Mouse (Mus musculus): Measurements from ENCODE around the gene Plscr3. TPM values are rescaled to one million over a fixed set of nuclear protein-coding genes. Genes with fewer than 3 reads are reported as not detected.

The Plscr3 gene
- polyA plus RNA-seq, 1 experiment from 2014 or later: 72.1 TPM

GRCm38 (mm10) chr11:69803786-69804651 lies 42.2 kb upstream of the Plscr3 start:
- Histone ChIP-seq H3K4me3 (ENCODE audit: low read length) (peak overlapping the region; percentile 74), H3K9me3 (replicated peaks; ENCODE audit: control insufficient read depth, low read length) (peaks cover 5% of the 10 kb centered on the region; the same call in 1 of the 2 replicates), H3K4me2 (ENCODE audit: low read depth, low read length) (peak overlapping the region; percentile 99), H3K4me1 (ENCODE audit: control insufficient read depth, insufficient read depth, low read length) (peaks cover 50% of the 10 kb centered on the region), H3K27ac (ENCODE audit: low read length) (0 out of 2 replicates have a peak overlapping the region, but pooled peaks have one; percentile 37), H3K36me3 (ENCODE audit: control insufficient read depth, insufficient read depth) (no peaks in the 10 kb centered on the region), H3K27me3 (ENCODE audit: control insufficient read depth, insufficient read depth, low read length) (peaks cover 14% of the 10 kb centered on the region), H3K9ac (ENCODE audit: low read length) (peak overlapping the region; percentile 80)
- ATAC-seq (replicated peaks; ENCODE audit: extremely low read depth, insufficient read depth, low FRiP score): peak; percentile 71
- 2% methylated on average over 60 of the region's 60 CpGs for WGBS

DNA sequence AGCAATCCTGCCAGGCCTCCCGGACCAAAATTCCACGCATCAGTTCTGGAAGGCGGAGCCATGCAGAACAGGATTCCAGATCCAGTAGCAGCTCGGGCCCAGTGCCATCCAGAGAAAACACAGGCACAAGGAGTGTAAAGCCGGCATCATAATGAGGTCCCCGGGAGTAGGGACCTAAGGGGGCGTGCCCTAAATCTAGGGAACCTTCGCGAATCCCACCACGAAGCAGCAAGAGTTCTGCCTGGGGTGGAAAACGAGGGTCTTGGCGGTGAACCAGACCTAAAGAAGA lies 41.6 kb upstream of the Plscr3 start:
- H3K27me3 ChIP-seq (ENCODE audit: control insufficient read depth, insufficient read depth, low read length): peaks cover 14% of the 10 kb centered on the region
- WGBS: 12% methylated on average over 12 of the region's 12 CpGs

DNA sequence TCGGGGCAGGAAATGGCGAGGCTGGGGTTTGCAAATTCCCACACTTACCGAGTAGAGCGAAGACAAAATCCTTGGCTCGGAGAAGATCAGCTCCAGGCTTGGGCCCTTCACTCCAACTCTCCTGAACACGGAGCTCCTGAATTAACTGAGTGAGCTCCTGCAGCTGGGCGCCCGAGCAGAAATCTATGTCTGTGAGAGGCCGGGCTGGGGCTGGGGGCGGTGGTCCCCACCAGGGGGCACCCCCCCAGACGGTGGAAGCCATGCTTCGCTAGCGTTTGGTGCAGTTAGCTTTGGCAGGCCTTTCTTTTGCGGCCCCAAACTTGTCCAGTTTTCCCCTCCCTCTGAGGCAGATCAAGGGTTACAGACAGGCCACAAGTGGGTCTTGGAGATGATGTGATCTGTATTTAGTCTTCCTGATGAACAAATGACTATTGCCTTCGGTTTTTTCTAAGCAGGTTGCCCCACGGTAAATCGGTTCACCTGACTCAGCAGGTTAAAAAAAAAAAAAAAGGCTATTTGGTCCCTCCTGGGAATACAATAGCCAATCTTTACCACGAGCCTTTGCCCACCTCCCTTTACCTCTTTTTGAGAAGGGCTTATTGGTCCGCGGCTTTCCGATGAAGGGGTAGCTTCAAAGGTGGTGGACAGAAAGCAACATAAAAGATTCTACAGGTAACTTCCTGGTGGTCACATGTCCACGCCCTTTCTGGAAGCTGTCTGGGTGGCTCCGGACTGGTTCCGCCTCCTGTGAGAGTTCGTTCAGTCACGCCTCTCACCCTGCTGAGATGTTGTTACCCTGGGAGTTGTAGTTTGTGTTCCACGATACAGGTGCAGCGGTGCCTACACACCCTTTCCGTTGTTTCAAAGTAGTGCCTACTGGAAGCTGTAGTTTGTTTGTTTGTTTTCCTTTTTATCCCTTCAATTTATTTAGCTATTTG lies 40.9 kb upstream of the Plscr3 start, which contains the start of gene Tmem102:
TSS of gene Tmem102 (minus strand) at position 653 of the 938 bp plus-strand sequence.
- Histone ChIP-seq H3K4me3 (ENCODE audit: low read length) (peak within 1 kb of the TSS; percentile 74), H3K4me1 (ENCODE audit: control insufficient read depth, insufficient read depth, low read length) (peaks cover 38% of the 10 kb centered on the region), H3K9ac (ENCODE audit: low read length) (peak within 1 kb of the TSS; percentile 18; the same call in 1 of the 2 replicates), H3K36me3 (ENCODE audit: control insufficient read depth, insufficient read depth) (no peaks in the 10 kb centered on the region), H3K27me3 (ENCODE audit: control insufficient read depth, insufficient read depth, low read length) (peaks cover 13% of the 10 kb centered on the region), H3K4me2 (ENCODE audit: low read depth, low read length) (peak within 1 kb of the TSS; percentile 99), H3K27ac (ENCODE audit: low read length) (no peak within 1 kb of the TSS), H3K9me3 (replicated peaks; ENCODE audit: control insufficient read depth, low read length) (peaks cover 5% of the 10 kb centered on the region; the same call in 1 of the 2 replicates)
- 14% methylated on average over 29 of the region's 29 CpGs for WGBS
- ATAC-seq (replicated peaks; ENCODE audit: extremely low read depth, insufficient read depth, low FRiP score): no peak

More for the DNA sequence above, 41.6 kb upstream of the Plscr3 start:
- Histone ChIP-seq H3K36me3 (ENCODE audit: control insufficient read depth, insufficient read depth) (no peaks in the 10 kb centered on the region), H3K9me3 (replicated peaks; ENCODE audit: control insufficient read depth, low read length) (peaks cover 5% of the 10 kb centered on the region; the same call in 1 of the 2 replicates), H3K4me1 (ENCODE audit: control insufficient read depth, insufficient read depth, low read length) (peaks cover 44% of the 10 kb centered on the region), H3K9ac (ENCODE audit: low read length) (no peak overlapping the region; the same call in 1 of the 2 replicates), H3K27ac (ENCODE audit: low read length) (no peak overlapping the region), H3K4me3 (ENCODE audit: low read length) (peak overlapping the region; percentile 74), H3K4me2 (ENCODE audit: low read depth, low read length) (peak overlapping the region; percentile 99)
- ATAC-seq (replicated peaks; ENCODE audit: extremely low read depth, insufficient read depth, low FRiP score): no peak

DNA sequence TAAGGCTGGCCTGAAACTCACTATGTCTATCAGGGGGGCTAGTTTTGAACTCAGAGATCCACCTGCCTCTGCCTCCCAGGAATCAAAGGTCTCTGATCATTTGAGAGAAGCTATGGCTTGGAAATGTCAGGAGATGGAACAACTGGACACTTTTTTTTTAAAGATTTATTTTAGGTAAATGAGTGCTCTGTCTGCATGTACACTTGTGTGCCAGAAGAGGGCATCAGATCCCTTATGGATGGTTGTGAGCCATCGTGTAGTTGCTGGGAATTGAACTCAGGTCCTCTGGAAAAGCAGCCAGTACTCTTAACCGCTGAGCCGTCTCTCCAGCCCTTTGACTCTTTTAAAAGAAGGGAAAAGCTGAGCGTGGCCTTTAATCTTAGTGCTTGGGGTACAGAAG lies 39.8 kb upstream of the Plscr3 start:
- Histone ChIP-seq H3K9ac (ENCODE audit: low read length) (no peak overlapping the region), H3K4me3 (ENCODE audit: low read length) (no peak overlapping the region), H3K36me3 (ENCODE audit: control insufficient read depth, insufficient read depth) (no peaks in the 10 kb centered on the region), H3K27ac (ENCODE audit: low read length) (no peak overlapping the region), H3K27me3 (ENCODE audit: control insufficient read depth, insufficient read depth, low read length) (peaks cover 12% of the 10 kb centered on the region), H3K9me3 (replicated peaks; ENCODE audit: control insufficient read depth, low read length) (peaks cover 5% of the 10 kb centered on the region; the same call in 1 of the 2 replicates), H3K4me1 (ENCODE audit: control insufficient read depth, insufficient read depth, low read length) (peaks cover 30% of the 10 kb centered on the region), H3K4me2 (ENCODE audit: low read depth, low read length) (no peak overlapping the region)
- WGBS: 86% methylated on average over 4 of the region's 4 CpGs
- ATAC-seq (replicated peaks; ENCODE audit: extremely low read depth, insufficient read depth, low FRiP score): no peak

- peaks cover 12% of the 10 kb centered on the region for H3K27me3 ChIP-seq (ENCODE audit: control insufficient read depth, insufficient read depth, low read length)
- H3K4me3 ChIP-seq (ENCODE audit: low read length): no peak overlapping the region
- WGBS: 76% methylated on average over 2 of the region's 2 CpGs
Measured at GRCm38 (mm10) chr11:69807641-69808040, 38.5 kb upstream of the Plscr3 start.

GRCm38 (mm10) chr11:69810280-69810679 lies 35.9 kb upstream of the Plscr3 start:
- no peaks in the 10 kb centered on the region for H3K36me3 ChIP-seq (ENCODE audit: control insufficient read depth, insufficient read depth)
- H3K9ac ChIP-seq (ENCODE audit: low read length): no peak overlapping the region
- H3K4me2 ChIP-seq (ENCODE audit: low read depth, low read length): no peak overlapping the region
- peaks cover 7% of the 10 kb centered on the region for H3K27me3 ChIP-seq (ENCODE audit: control insufficient read depth, insufficient read depth, low read length)
- peaks cover 5% of the 10 kb centered on the region; the same call in 1 of the 2 replicates for H3K9me3 ChIP-seq (replicated peaks; ENCODE audit: control insufficient read depth, low read length)
- H3K4me1 ChIP-seq (ENCODE audit: control insufficient read depth, insufficient read depth, low read length): no peaks in the 10 kb centered on the region
- H3K4me3 ChIP-seq (ENCODE audit: low read length): no peak overlapping the region
- no peak for ATAC-seq (replicated peaks; ENCODE audit: extremely low read depth, insufficient read depth, low FRiP score)
- H3K27ac ChIP-seq (ENCODE audit: low read length): no peak overlapping the region

More at GRCm38 (mm10) chr11:69807641-69808040, 38.5 kb upstream of the Plscr3 start:
- H3K9ac ChIP-seq (ENCODE audit: low read length): no peak overlapping the region
- H3K9me3 ChIP-seq (replicated peaks; ENCODE audit: control insufficient read depth, low read length): peaks cover 5% of the 10 kb centered on the region; the same call in 1 of the 2 replicates
- ATAC-seq (replicated peaks; ENCODE audit: extremely low read depth, insufficient read depth, low FRiP score): no peak
- H3K4me1 ChIP-seq (ENCODE audit: control insufficient read depth, insufficient read depth, low read length): peaks cover 17% of the 10 kb centered on the region
- H3K36me3 ChIP-seq (ENCODE audit: control insufficient read depth, insufficient read depth): no peaks in the 10 kb centered on the region
- no peak overlapping the region for H3K4me2 ChIP-seq (ENCODE audit: low read depth, low read length)
- no peak overlapping the region for H3K27ac ChIP-seq (ENCODE audit: low read length)

- no peak within 1 kb of the TSS for H3K9ac ChIP-seq (ENCODE audit: low read length)
- no peaks in the 10 kb centered on the region for H3K36me3 ChIP-seq (ENCODE audit: control insufficient read depth, insufficient read depth)
- no peaks in the 10 kb centered on the region; the same call in 1 of the 2 replicates for H3K27me3 ChIP-seq (ENCODE audit: control insufficient read depth, insufficient read depth, low read length)
- 51% methylated on average over 10 of the region's 10 CpGs for WGBS
- no peak within 1 kb of the TSS for H3K4me2 ChIP-seq (ENCODE audit: low read depth, low read length)
- 0 out of 2 replicates have a peak, but pooled peaks cover 3% of the 10 kb centered on the region for H3K9me3 ChIP-seq (replicated peaks; ENCODE audit: control insufficient read depth, low read length)
- H3K4me3 ChIP-seq (ENCODE audit: low read length): no peak within 1 kb of the TSS
- no peak within 1 kb of the TSS for H3K27ac ChIP-seq (ENCODE audit: low read length)
- ATAC-seq (replicated peaks; ENCODE audit: extremely low read depth, insufficient read depth, low FRiP score): no peak
- H3K4me1 ChIP-seq (ENCODE audit: control insufficient read depth, insufficient read depth, low read length): no peaks in the 10 kb centered on the region
Measured at GRCm38 (mm10) chr11:69815155-69815554, 31.0 kb upstream of the Plscr3 start, which contains the start of gene Gm39566. Gm39566 (minus strand) TSS chr11:69815298.

- no peak overlapping the region for H3K4me3 ChIP-seq (ENCODE audit: low read length)
- 0 out of 2 replicates have a peak, but pooled peaks cover 3% of the 10 kb centered on the region for H3K9me3 ChIP-seq (replicated peaks; ENCODE audit: control insufficient read depth, low read length)
- no peaks in the 10 kb centered on the region for H3K4me1 ChIP-seq (ENCODE audit: control insufficient read depth, insufficient read depth, low read length)
- no peak for ATAC-seq (replicated peaks; ENCODE audit: extremely low read depth, insufficient read depth, low FRiP score)
- no peak overlapping the region for H3K27ac ChIP-seq (ENCODE audit: low read length)
- no peaks in the 10 kb centered on the region for H3K36me3 ChIP-seq (ENCODE audit: control insufficient read depth, insufficient read depth)
- no peak overlapping the region for H3K9ac ChIP-seq (ENCODE audit: low read length)
- no peaks in the 10 kb centered on the region for H3K27me3 ChIP-seq (ENCODE audit: control insufficient read depth, insufficient read depth, low read length)
- WGBS: 85% methylated on average over 12 of the region's 12 CpGs
- H3K4me2 ChIP-seq (ENCODE audit: low read depth, low read length): no peak overlapping the region
Measured at GRCm38 (mm10) chr11:69816520-69816919, 29.7 kb upstream of the Plscr3 start.
